7 mouse cellular contexts compared by ENCODE assay signal in the genomic region with DNA sequence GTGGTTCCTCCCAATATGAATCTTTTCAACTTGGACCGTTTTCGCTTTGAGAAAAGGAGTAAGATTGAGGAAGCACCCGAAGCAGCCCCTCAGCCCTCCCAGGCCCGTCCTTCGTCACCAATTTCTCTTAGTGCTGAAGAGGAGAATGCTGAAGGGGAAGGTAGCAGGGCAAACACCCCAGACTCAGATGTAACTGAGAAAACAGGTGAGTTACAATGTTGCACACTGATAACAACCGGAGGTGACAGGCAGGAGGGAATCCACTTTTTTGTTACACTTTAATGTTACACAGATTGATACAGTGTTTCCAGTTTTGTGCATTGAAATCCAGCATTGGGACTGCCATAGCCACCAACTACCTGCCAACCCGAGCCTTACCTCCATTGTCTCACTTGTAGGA. TPM values are rescaled to one million over a fixed set of nuclear protein-coding genes. Genes with fewer than 3 reads are reported as not detected.
DNase-seq lines count a peak whose midpoint lies in the region; ATAC-seq lines count a peak whose summit lies in the region.

No protein-coding gene starts in this region.

- H3K9ac ChIP-seq in neural tube, embryonic 11.5 days (ENCODE audit: low read length): peak overlapping the region; percentile 99

- H3K4me1 ChIP-seq in neural tube, embryonic 11.5 days (ENCODE audit: control insufficient read depth, insufficient read depth, low read length): peaks cover 3% of the 10 kb centered on the region; the same call in 1 of the 2 replicates

- ATAC-seq in neural tube, embryonic 11.5 days (ENCODE audit: insufficient read depth, low FRiP score, low TSS enrichment): peak; percentile 1; the same call in 1 of the 2 replicates
- peak; percentile 2 for ATAC-seq in inflammation-experienced regulatory T-cells, adult 6 months
- peak; percentile 7; the same call in 1 of the 2 replicates for ATAC-seq in monocyte, adult 5-6 weeks (replicated peaks; ENCODE audit: insufficient number of reproducible peaks, low FRiP score, low TSS enrichment, poor library complexity, severe bottlenecking)

- WGBS in neural tube, embryonic 11.5 days: 17% methylated on average over 7 of the region's 7 CpGs

- H3K4me2 ChIP-seq in neural tube, embryonic 11.5 days (ENCODE audit: low read depth): peak overlapping the region; percentile 78

- intact Hi-C loops in gastrocnemius, postnatal 14 days (cut with DNase I; ENCODE audit: low total_unique reads): no loop called here

- H3K9me3 ChIP-seq in neural tube, embryonic 11.5 days (ENCODE audit: control insufficient read depth, low read length): no peaks in the 10 kb centered on the region

- H3K27ac ChIP-seq in neural tube, embryonic 11.5 days (ENCODE audit: low read depth, low read length): peak overlapping the region; percentile 90

- no peak for DNase-seq in neural tube, embryonic 11.5 days (ENCODE audit: low spot score)
- no peak for DNase-seq in neural tube, embryonic 10.5 days (ENCODE audit: extremely low spot score, low spot score)
- peak; percentile 39 for DNase-seq in embryo, embryonic 10.5 days (ENCODE audit: low spot score)
- DNase-seq in gastrocnemius, postnatal 14 days: no peak
- no peak for DNase-seq in thymus, postnatal 4 days

- no peaks in the 10 kb centered on the region for H3K27me3 ChIP-seq in neural tube, embryonic 11.5 days (ENCODE audit: control insufficient read depth, insufficient read depth, low read length)

- H3K36me3 ChIP-seq in neural tube, embryonic 11.5 days (ENCODE audit: control insufficient read depth, insufficient read depth, low read length): peaks cover 13% of the 10 kb centered on the region

- H3K4me3 ChIP-seq in neural tube, embryonic 11.5 days (ENCODE audit: low read depth, low read length): peak overlapping the region; percentile 77

RNA-seq across cellular contexts. Expression of a gene that starts 0.9 kb away (rescaled TPM):
- 92.6 and 98.4 TPM in 2 replicates for polyA plus RNA-seq in neural tube, embryonic 11.5 days (2014; fragmentation: Nextera tagmentation; extraction: Ambion mirVana)
- 10 to 100 TPM; 33.8 to 56.1 (median 35.1) TPM for polyA plus RNA-seq in inflammation-experienced regulatory T-cells, adult 6 months (2017; shearing (Covaris generic))
- 40.4 to 63.9 TPM (median 41.7 TPM) in 3 replicates for total RNA-seq in monocyte, adult 5-6 weeks (2017)
- 10 to 100 TPM; 13.3 to 13.5 TPM for total RNA-seq in gastrocnemius, postnatal 14 days (2021)
